Mouse (Mus musculus) lung, adult 2 months (tissue): ENCODE measurements around the gene Pgs1.

Experiments used
- CTCF ChIP-seq: fragments of 200-500 bp; IDR thresholded peaks from 2 replicates; pipeline ENCODE4 v1.5.1; 2011; ENCODE audit warnings: mild to moderate bottlenecking, low read length, control low read depth; ENCODE audit not compliant: insufficient read depth
- POLR2A ChIP-seq: fragments of 200-500 bp; IDR thresholded peaks from 2 replicates; pipeline ENCODE4 v1.6.1; 2011; ENCODE audit warnings: low read depth, mild to moderate bottlenecking, control low read depth, low read length, borderline replicate concordance; ENCODE audit errors: extremely low read depth

- TF ChIP-seq CTCF (no peak), POLR2A (no peak)
These were observed 33.7 kb upstream of the Pgs1 start for GRCm38 (mm10) chr11:117952174-117952933.
